Mouse (Mus musculus): ENCODE measurements around the gene Notch1. TPM values are rescaled to one million over a fixed set of nuclear protein-coding genes. Genes with fewer than 3 reads are reported as not detected.

The Notch1 gene
- total RNA-seq, 2 experiments from 2014 or later, result 43.9 to 46.7 TPM

GRCm38 (mm10) chr2:26533249-26533648 lies 16.8 kb upstream of the Notch1 start:
- DNase-seq (ENCODE audit: low spot score in 2 of 2), result peak in 1 of 2 experiments; percentile 39

- no peak for DNase-seq (ENCODE audit: low spot score in 2 of 2)
These were observed 15.4 kb upstream of the Notch1 start for GRCm38 (mm10) chr2:26531829-26532228.

GRCm38 (mm10) chr2:26529881-26530280 lies 13.4 kb upstream of the Notch1 start:
- DNase-seq (ENCODE audit: low spot score in 2 of 2), result no peak

GRCm38 (mm10) chr2:26529221-26529805 lies 12.8 kb upstream of the Notch1 start:
- no peak for DNase-seq (ENCODE audit: low spot score in 2 of 2)

GRCm38 (mm10) chr2:26526443-26527257 lies 10.2 kb upstream of the Notch1 start:
- DNase-seq (ENCODE audit: low spot score in 2 of 2), result no peak

GRCm38 (mm10) chr2:26525355-26526018 lies 9.0 kb upstream of the Notch1 start:
- no peak for DNase-seq (ENCODE audit: low spot score in 2 of 2)

- DNase-seq (ENCODE audit: low spot score in 2 of 2), result no peak
These were observed 5.9 kb upstream of the Notch1 start for GRCm38 (mm10) chr2:26522327-26522726.

- DNase-seq (ENCODE audit: low spot score in 2 of 2), result no peak
These were observed 3.3 kb upstream of the Notch1 start for GRCm38 (mm10) chr2:26519753-26520152.

- no peak for DNase-seq (ENCODE audit: low spot score in 2 of 2)
These were observed 524 bp upstream of the Notch1 start for GRCm38 (mm10) chr2:26516987-26517386.

- DNase-seq (ENCODE audit: low spot score in 2 of 2), result no peak
These were observed 1.1 kb downstream of the Notch1 start for GRCm38 (mm10) chr2:26515335-26515734.

- no peak for DNase-seq (ENCODE audit: low spot score in 2 of 2)
These were observed 3.2 kb downstream of the Notch1 start for GRCm38 (mm10) chr2:26513105-26513745.

GRCm38 (mm10) chr2:26508661-26509060 lies 7.8 kb downstream of the Notch1 start:
- DNase-seq (ENCODE audit: low spot score in 2 of 2), result no peak

GRCm38 (mm10) chr2:26507961-26508391 lies 8.5 kb downstream of the Notch1 start:
- no peak for DNase-seq (ENCODE audit: low spot score in 2 of 2)

GRCm38 (mm10) chr2:26507481-26507886 lies 9.0 kb downstream of the Notch1 start:
- DNase-seq (ENCODE audit: low spot score in 2 of 2), result no peak

- no peak for DNase-seq (ENCODE audit: low spot score in 2 of 2)
These were observed 9.7 kb downstream of the Notch1 start for GRCm38 (mm10) chr2:26506746-26507280.

- DNase-seq (ENCODE audit: low spot score in 2 of 2), result no peak
These were observed 11.5 kb downstream of the Notch1 start for GRCm38 (mm10) chr2:26504772-26505480.

GRCm38 (mm10) chr2:26503661-26504575 lies 12.5 kb downstream of the Notch1 start:
- DNase-seq (ENCODE audit: low spot score in 2 of 2), result peak; percentile 67 to 80

- DNase-seq (ENCODE audit: low spot score in 2 of 2), result no peak
These were observed 13.4 kb downstream of the Notch1 start for GRCm38 (mm10) chr2:26502863-26503631.
